Mouse (Mus musculus): Measurements from ENCODE around the gene Spag7. TPM values are rescaled to one million over a fixed set of nuclear protein-coding genes. Genes with fewer than 3 reads are reported as not detected.

Spag7 gene
- polyA plus RNA-seq, 1 experiment, result 52.4 TPM

- H3K4me3 ChIP-seq, result no peak overlapping the region
- H3K79me2 ChIP-seq (ENCODE audit: control insufficient read depth, insufficient read depth), result no peaks in the 10 kb centered on the region
- H3K36me3 ChIP-seq (ENCODE audit: control insufficient read depth, insufficient read depth), result no peaks in the 10 kb centered on the region
- no peaks in the 10 kb centered on the region for H3K27me3 ChIP-seq (ENCODE audit: control insufficient read depth, insufficient read depth, insufficient read length)
- TF ChIP-seq REST (IDR thresholded peaks at IDR 0.05; ENCODE audit: insufficient read depth, insufficient read length) (no peak), MYOG (IDR thresholded peaks at IDR 0.05; ENCODE audit: control insufficient read depth in 1 of 3, insufficient read depth in 1 of 3, insufficient read length in 2 of 3, low read depth in 2 of 3) (no peak), TCF12 (IDR thresholded peaks at IDR 0.05; ENCODE audit: insufficient read depth, poor library complexity, severe bottlenecking) (no peak), POLR2AphosphoS2 (IDR thresholded peaks at IDR 0.05; ENCODE audit: insufficient read length, low read depth) (no peak), POLR2A (IDR thresholded peaks at IDR 0.05; ENCODE audit: insufficient read length, low read depth) (no peak), TCF3 (IDR thresholded peaks at IDR 0.05; ENCODE audit: insufficient read length, low read depth) (no peak), MYOD1 (IDR thresholded peaks at IDR 0.05; ENCODE audit: control insufficient read depth in 1 of 3, insufficient read length in 2 of 3, low read depth in 2 of 3) (no peak), E2F4 (IDR thresholded peaks at IDR 0.05; ENCODE audit: insufficient read depth) (no peak), CEBPB (IDR thresholded peaks at IDR 0.05; ENCODE audit: insufficient read depth, poor library complexity, severe bottlenecking) (no peak)
- no peak overlapping the region for H3ac ChIP-seq (ENCODE audit: control insufficient read depth, insufficient read length)
- no peak overlapping the region for H3K4me2 ChIP-seq (ENCODE audit: low read depth)
Measured at GRCm38 (mm10) chr11:70689578-70689977, 20.4 kb upstream of the Spag7 start.

DNA sequence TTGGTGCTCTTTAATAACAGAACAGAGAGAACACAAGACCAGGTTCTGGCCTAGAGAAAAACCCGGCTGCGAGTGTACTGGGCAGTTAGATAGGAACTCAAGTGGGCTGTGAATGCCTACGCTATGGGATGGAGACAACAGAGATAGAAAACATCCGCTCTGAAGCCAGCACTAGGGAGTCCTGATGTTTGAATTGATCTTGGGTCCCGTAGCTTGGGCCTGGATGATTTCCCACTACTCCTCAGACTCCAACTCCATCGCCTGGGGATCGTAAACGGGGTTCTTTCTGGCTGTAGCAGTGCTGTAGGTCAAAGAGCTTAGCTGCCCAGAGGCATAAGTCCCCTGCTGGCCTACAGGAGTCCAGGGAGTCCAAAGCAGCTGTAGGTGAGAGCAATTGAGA, 19.2 kb upstream of the Spag7 start:
- Histone ChIP-seq H3K36me3 (ENCODE audit: control insufficient read depth, insufficient read depth) (no peaks in the 10 kb centered on the region), H3ac (ENCODE audit: control insufficient read depth, insufficient read length) (peak overlapping the region; percentile 53), H3K27me3 (ENCODE audit: control insufficient read depth, insufficient read depth, insufficient read length) (no peaks in the 10 kb centered on the region), H3K79me2 (ENCODE audit: control insufficient read depth, insufficient read depth) (no peaks in the 10 kb centered on the region), H3K4me3 (peak overlapping the region; percentile 68), H3K4me2 (ENCODE audit: low read depth) (peak overlapping the region; percentile 78)
- TF ChIP-seq MYOD1 (IDR thresholded peaks at IDR 0.05; ENCODE audit: control insufficient read depth in 1 of 3, insufficient read length in 2 of 3, low read depth in 2 of 3) (no peak), TCF12 (IDR thresholded peaks at IDR 0.05; ENCODE audit: insufficient read depth, poor library complexity, severe bottlenecking) (no peak), CEBPB (IDR thresholded peaks at IDR 0.05; ENCODE audit: insufficient read depth, poor library complexity, severe bottlenecking) (no peak), MYOG (IDR thresholded peaks at IDR 0.05; ENCODE audit: control insufficient read depth in 1 of 3, insufficient read depth in 1 of 3, insufficient read length in 2 of 3, low read depth in 2 of 3) (no peak), REST (IDR thresholded peaks at IDR 0.05; ENCODE audit: insufficient read depth, insufficient read length) (no peak), TCF3 (IDR thresholded peaks at IDR 0.05; ENCODE audit: insufficient read length, low read depth) (no peak)

DNA sequence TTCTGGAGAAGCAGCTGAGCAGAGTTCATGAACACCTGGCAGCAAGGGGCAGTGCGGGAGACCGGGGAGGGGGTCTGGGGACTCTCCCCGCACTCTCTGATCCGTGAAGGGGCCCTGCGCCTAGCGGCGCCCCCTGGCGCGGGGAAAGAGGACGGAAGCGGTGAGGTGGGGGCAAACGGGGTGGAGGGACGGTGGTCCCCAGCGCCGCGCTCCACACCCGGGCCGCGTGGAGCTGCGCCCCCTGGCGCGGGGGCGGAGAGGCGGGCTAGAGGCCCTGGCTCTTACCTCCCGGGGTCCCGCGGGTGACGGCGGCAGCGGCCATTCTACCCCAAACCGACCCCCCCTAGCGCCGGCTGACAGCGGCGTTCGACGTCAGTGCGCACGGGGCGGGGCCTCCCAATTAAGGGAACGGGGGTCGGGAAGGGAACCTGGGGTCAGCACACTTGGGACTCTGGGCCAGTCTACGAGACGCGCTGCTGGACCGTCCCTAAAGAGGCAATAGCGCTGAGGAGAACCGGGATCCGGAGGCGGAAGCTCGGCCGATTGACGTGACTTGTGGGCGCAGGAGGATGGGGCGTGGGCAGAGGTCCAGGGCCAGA, 18.5 kb upstream of the Spag7 start, which contains the start of gene Camta2:
Gene Camta2 (minus strand): TSS at position 505 of the 599 bp plus-strand sequence.
- H3K4me2 ChIP-seq (ENCODE audit: low read depth), result peak within 1 kb of the TSS; percentile 94
- H3K36me3 ChIP-seq (ENCODE audit: control insufficient read depth, insufficient read depth), result no peaks in the 10 kb centered on the region
- H3K79me2 ChIP-seq (ENCODE audit: control insufficient read depth, insufficient read depth), result no peaks in the 10 kb centered on the region
- peak within 1 kb of the TSS; percentile 68 for H3K4me3 ChIP-seq
- no peak for TF ChIP-seq MYOD1 (IDR thresholded peaks at IDR 0.05; ENCODE audit: control insufficient read depth in 1 of 3, insufficient read length in 2 of 3, low read depth in 2 of 3)
- no peak for TF ChIP-seq E2F4 (IDR thresholded peaks at IDR 0.05; ENCODE audit: insufficient read depth)
- TF ChIP-seq TCF12 (IDR thresholded peaks at IDR 0.05; ENCODE audit: insufficient read depth, poor library complexity, severe bottlenecking), result no peak
- TF ChIP-seq CEBPB (IDR thresholded peaks at IDR 0.05; ENCODE audit: insufficient read depth, poor library complexity, severe bottlenecking), result no peak
- no peak for TF ChIP-seq REST (IDR thresholded peaks at IDR 0.05; ENCODE audit: insufficient read depth, insufficient read length)
- TF ChIP-seq POLR2A (IDR thresholded peaks at IDR 0.05; ENCODE audit: insufficient read length, low read depth), result peak; percentile 82
- peak; percentile 75 for TF ChIP-seq POLR2AphosphoS2 (IDR thresholded peaks at IDR 0.05; ENCODE audit: insufficient read length, low read depth)
- TF ChIP-seq USF1 (IDR thresholded peaks at IDR 0.05; ENCODE audit: low read depth), result no peak
- TF ChIP-seq TCF3 (IDR thresholded peaks at IDR 0.05; ENCODE audit: insufficient read length, low read depth), result no peak
- peak; percentile 94 for TF ChIP-seq SRF (IDR thresholded peaks at IDR 0.05; ENCODE audit: control insufficient read depth, insufficient read length, low read depth)
- no peak for TF ChIP-seq MAX (IDR thresholded peaks at IDR 0.05; ENCODE audit: low read depth)
- no peak for TF ChIP-seq MYOG (IDR thresholded peaks at IDR 0.05; ENCODE audit: control insufficient read depth in 1 of 3, insufficient read depth in 1 of 3, insufficient read length in 2 of 3, low read depth in 2 of 3)
- peak within 1 kb of the TSS; percentile 53 for H3ac ChIP-seq (ENCODE audit: control insufficient read depth, insufficient read length)
- no peaks in the 10 kb centered on the region for H3K27me3 ChIP-seq (ENCODE audit: control insufficient read depth, insufficient read depth, insufficient read length)

- H3K36me3 ChIP-seq (ENCODE audit: control insufficient read depth, insufficient read depth), result no peaks in the 10 kb centered on the region
- H3K4me2 ChIP-seq (ENCODE audit: low read depth), result peak overlapping the region; percentile 94
- no peak for TF ChIP-seq MYOD1 (IDR thresholded peaks at IDR 0.05; ENCODE audit: control insufficient read depth in 1 of 3, insufficient read length in 2 of 3, low read depth in 2 of 3)
- TF ChIP-seq POLR2AphosphoS2 (IDR thresholded peaks at IDR 0.05; ENCODE audit: insufficient read length, low read depth), result no peak
- TF ChIP-seq REST (IDR thresholded peaks at IDR 0.05; ENCODE audit: insufficient read depth, insufficient read length), result no peak
- no peak for TF ChIP-seq E2F4 (IDR thresholded peaks at IDR 0.05; ENCODE audit: insufficient read depth)
- TF ChIP-seq CEBPB (IDR thresholded peaks at IDR 0.05; ENCODE audit: insufficient read depth, poor library complexity, severe bottlenecking), result no peak
- no peak for TF ChIP-seq TCF12 (IDR thresholded peaks at IDR 0.05; ENCODE audit: insufficient read depth, poor library complexity, severe bottlenecking)
- TF ChIP-seq USF1 (IDR thresholded peaks at IDR 0.05; ENCODE audit: low read depth), result no peak
- H3K27me3 ChIP-seq (ENCODE audit: control insufficient read depth, insufficient read depth, insufficient read length), result no peaks in the 10 kb centered on the region
- H3K79me2 ChIP-seq (ENCODE audit: control insufficient read depth, insufficient read depth), result no peaks in the 10 kb centered on the region
- H3ac ChIP-seq (ENCODE audit: control insufficient read depth, insufficient read length), result peak overlapping the region; percentile 53
- H3K4me3 ChIP-seq, result peak overlapping the region; percentile 68
Measured at GRCm38 (mm10) chr11:70686901-70687566, 17.8 kb upstream of the Spag7 start.

Data from myocyte (in vitro differentiated cells).